Mouse (Mus musculus) bone marrow, adult 2 months (tissue): Measurements from ENCODE around the gene Ephb2.

Experiments
- CTCF ChIP-seq: fragments of 200-500 bp; IDR thresholded peaks from 2 replicates; pipeline ENCODE4 v1.5.1; 2011; ENCODE audit warnings: low read length, control low read depth; ENCODE audit not compliant: control insufficient read depth, insufficient read depth
- POLR2A ChIP-seq: fragments of 200-500 bp; IDR thresholded peaks from 2 replicates; pipeline ENCODE4 v1.6.1; 2011; ENCODE audit warnings: low read depth, mild to moderate bottlenecking, control low read depth, low read length, borderline replicate concordance; ENCODE audit not compliant: control insufficient read depth

- no peak for TF ChIP-seq POLR2A
- no peak for TF ChIP-seq CTCF
These were observed 16.3 kb upstream of the Ephb2 start for GRCm38 (mm10) chr4:136852119-136852518.
